Mouse (Mus musculus) testis, adult 2 months (tissue): ENCODE measurements around the gene 1700020A23Rik.

ENCODE experiments used
- CTCF ChIP-seq: fragments of 200-500 bp; IDR thresholded peaks from 2 replicates; pipeline ENCODE4 v1.5.1; 2012; ENCODE audit warnings: low read depth, mild to moderate bottlenecking, inconsistent platforms, low read length, moderate library complexity; ENCODE audit not compliant: control insufficient read depth, insufficient read depth, insufficient replicate concordance
- POLR2A ChIP-seq: fragments of 200-500 bp; IDR thresholded peaks from 2 replicates; pipeline ENCODE4 v1.6.1; 2012; ENCODE audit warnings: low read depth, mild to moderate bottlenecking, inconsistent platforms, low read length, moderate library complexity; ENCODE audit not compliant: control insufficient read depth

DNA sequence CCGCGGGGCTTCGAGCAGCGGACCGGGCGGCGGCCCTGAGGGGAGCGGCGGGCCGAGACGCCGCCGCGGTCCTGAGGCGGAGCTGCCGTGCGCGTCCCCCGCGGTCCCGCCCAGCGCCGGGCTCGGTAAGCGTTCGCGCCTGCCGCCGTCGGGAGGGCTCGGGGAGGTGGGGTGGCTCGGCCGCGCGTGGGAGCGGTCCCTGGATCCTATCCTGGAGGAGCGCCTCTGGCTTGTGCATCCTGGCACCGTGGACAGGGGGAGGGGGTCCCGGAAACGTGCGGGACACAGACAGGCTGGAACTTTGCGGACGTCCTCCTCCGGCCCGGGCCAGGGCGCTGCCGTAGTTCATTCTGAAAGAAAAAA, 45.4 kb downstream of the 1700020A23Rik start:
- TF ChIP-seq CTCF (no peak), POLR2A (no peak)
